Mouse (Mus musculus): ENCODE measurements at regions not wholly inside any gene's neighbourhood (a gene's known extent, or its start where the extent isn't known, plus 50 kb on each side); places are given as distances from the start of the nearest gene placed in this dataset.

GRCm38 (mm10) chr8:126727068-126727467, 133.3 kb upstream of the Irf2bp2 start:
- H3K4me1 ChIP-seq (ENCODE audit: control insufficient read depth, insufficient read depth, low read length) = peaks cover 5% of the 10 kb centered on the region
- no peak overlapping the region for H3K4me3 ChIP-seq (ENCODE audit: insufficient read depth, low read length)
- H3K27ac ChIP-seq (ENCODE audit: insufficient read depth, low read depth, low read length) = no peak overlapping the region
- TF ChIP-seq CTCF (IDR thresholded peaks at IDR 0.05; ENCODE audit: low read depth, low read length) (no peak), POLR2A (IDR thresholded peaks at IDR 0.05; ENCODE audit: borderline replicate concordance, low read depth, low read length) (no peak)

DNA sequence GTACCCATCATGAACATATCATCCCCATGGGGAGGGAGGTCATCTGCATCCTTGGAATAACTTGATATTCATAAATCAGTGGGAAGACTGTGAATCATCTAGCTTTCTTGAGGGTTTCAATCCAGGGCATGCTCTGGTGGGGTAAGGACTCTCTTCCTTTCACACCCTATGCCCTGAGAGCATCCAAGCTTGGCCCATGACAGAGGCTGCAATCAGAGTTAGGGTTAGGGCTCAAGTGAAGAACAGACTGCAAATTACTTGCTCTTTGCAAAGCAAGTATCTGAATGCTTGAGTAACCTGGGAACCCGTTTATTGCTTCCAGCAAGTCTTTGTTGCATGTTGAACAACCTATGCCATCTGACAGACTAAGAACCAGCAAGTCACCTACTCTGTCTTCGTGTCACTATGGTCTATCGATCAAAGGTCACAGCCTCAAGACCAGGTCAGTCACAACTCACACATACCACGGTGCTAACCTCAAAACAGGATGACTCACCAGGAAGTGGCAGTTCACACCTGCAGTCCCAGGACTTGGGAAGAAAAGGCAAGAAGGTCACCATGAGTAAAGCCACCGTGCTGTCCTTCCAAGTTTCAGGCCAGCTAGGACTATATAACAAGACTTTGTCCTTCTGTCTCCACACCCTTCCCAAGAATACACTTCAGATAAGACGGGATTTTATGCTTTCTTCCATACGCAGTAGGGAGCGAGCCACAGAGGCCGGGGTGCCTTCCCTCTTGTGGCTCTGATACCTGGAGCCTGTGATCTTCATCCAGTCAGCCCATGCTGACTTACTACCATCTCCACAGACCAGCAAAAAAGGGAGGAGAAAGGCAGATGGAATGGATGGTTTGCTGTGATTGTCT, 129.7 kb upstream of the Irf2bp2 start:
- TF ChIP-seq CTCF (IDR thresholded peaks at IDR 0.05; ENCODE audit: low read depth, low read length) (no peak), POLR2A (IDR thresholded peaks at IDR 0.05; ENCODE audit: borderline replicate concordance, low read depth, low read length) (no peak)
- H3K27ac ChIP-seq (ENCODE audit: insufficient read depth, low read depth, low read length) = no peak overlapping the region
- no peak overlapping the region for H3K4me3 ChIP-seq (ENCODE audit: insufficient read depth, low read length)
- peaks cover 13% of the 10 kb centered on the region for H3K4me1 ChIP-seq (ENCODE audit: control insufficient read depth, insufficient read depth, low read length)

GRCm38 (mm10) chr8:126721621-126722020, 127.8 kb upstream of the Irf2bp2 start:
- H3K27ac ChIP-seq (ENCODE audit: insufficient read depth, low read depth, low read length) = no peak overlapping the region
- TF ChIP-seq CTCF (IDR thresholded peaks at IDR 0.05; ENCODE audit: low read depth, low read length) = no peak
- no peak for TF ChIP-seq POLR2A (IDR thresholded peaks at IDR 0.05; ENCODE audit: borderline replicate concordance, low read depth, low read length)
- H3K4me3 ChIP-seq (ENCODE audit: insufficient read depth, low read length) = no peak overlapping the region
- H3K4me1 ChIP-seq (ENCODE audit: control insufficient read depth, insufficient read depth, low read length) = peaks cover 13% of the 10 kb centered on the region

DNA sequence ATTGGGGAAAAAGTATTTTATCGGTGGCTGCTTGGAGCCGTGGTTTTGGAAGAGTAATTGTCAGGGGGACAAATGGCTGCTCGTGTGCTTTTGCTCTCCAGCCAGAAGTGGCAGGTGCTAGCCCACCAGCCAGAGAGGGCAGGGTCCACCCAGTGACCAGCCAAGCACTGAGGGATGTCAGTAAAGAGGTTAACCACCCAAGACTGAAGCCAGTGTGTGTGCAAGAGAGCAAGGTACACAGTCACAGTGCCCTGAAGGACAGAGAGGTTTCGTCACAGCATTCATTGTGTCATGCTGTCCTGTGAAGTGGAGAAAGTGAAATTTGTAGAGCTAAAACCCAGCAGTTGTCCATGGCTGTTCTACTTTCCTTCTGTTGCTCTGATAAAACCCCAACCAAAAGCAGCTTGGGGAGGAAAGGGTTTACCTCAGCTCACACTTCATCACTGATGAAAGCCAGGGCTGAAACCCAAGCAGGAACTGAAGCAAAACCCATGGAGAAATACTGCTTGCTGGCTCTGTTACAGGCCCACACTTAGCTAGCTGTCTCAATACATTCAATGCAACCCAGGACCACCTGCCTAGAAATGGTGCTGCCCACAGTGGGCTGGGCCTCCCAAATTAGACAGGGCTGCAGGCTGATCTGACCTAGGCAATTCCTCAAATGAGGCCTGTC, 126.8 kb upstream of the Irf2bp2 start:
- TF ChIP-seq CTCF (IDR thresholded peaks at IDR 0.05; ENCODE audit: low read depth, low read length) (no peak), POLR2A (IDR thresholded peaks at IDR 0.05; ENCODE audit: borderline replicate concordance, low read depth, low read length) (no peak)
- H3K4me1 ChIP-seq (ENCODE audit: control insufficient read depth, insufficient read depth, low read length) = peaks cover 13% of the 10 kb centered on the region
- no peak overlapping the region for H3K4me3 ChIP-seq (ENCODE audit: insufficient read depth, low read length)
- no peak overlapping the region for H3K27ac ChIP-seq (ENCODE audit: insufficient read depth, low read depth, low read length)

DNA sequence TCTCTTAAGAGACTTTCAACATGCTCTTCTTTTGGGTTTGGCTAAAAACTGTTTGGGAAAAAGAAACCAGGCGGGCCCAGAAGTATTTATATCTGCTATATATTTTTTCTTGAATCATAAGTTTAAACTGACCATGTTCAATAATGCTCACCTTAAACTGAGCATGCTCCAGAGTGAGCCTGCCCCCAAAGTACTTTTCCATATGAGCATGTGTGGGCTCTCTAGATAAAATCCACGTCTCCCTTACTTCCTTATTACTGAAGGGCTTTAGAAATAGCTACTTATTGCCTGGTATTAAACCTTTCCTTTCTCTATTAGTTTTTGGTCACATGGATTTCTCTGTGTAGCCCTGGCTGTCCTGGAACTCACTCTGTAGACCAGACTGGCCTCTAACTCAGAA, 126.0 kb upstream of the Irf2bp2 start:
- TF ChIP-seq CTCF (IDR thresholded peaks at IDR 0.05; ENCODE audit: low read depth, low read length) (no peak), POLR2A (IDR thresholded peaks at IDR 0.05; ENCODE audit: borderline replicate concordance, low read depth, low read length) (no peak)
- no peak overlapping the region for H3K27ac ChIP-seq (ENCODE audit: insufficient read depth, low read depth, low read length)
- no peak overlapping the region for H3K4me3 ChIP-seq (ENCODE audit: insufficient read depth, low read length)
- H3K4me1 ChIP-seq (ENCODE audit: control insufficient read depth, insufficient read depth, low read length) = peaks cover 13% of the 10 kb centered on the region

- no peak overlapping the region for H3K27ac ChIP-seq (ENCODE audit: insufficient read depth, low read depth, low read length)
- H3K4me1 ChIP-seq (ENCODE audit: control insufficient read depth, insufficient read depth, low read length) = peaks cover 13% of the 10 kb centered on the region
- no peak overlapping the region for H3K4me3 ChIP-seq (ENCODE audit: insufficient read depth, low read length)
- TF ChIP-seq CTCF (IDR thresholded peaks at IDR 0.05; ENCODE audit: low read depth, low read length) = no peak
- TF ChIP-seq POLR2A (IDR thresholded peaks at IDR 0.05; ENCODE audit: borderline replicate concordance, low read depth, low read length) = no peak
Observed at GRCm38 (mm10) chr8:126717652-126718155, 123.9 kb upstream of the Irf2bp2 start.

DNA sequence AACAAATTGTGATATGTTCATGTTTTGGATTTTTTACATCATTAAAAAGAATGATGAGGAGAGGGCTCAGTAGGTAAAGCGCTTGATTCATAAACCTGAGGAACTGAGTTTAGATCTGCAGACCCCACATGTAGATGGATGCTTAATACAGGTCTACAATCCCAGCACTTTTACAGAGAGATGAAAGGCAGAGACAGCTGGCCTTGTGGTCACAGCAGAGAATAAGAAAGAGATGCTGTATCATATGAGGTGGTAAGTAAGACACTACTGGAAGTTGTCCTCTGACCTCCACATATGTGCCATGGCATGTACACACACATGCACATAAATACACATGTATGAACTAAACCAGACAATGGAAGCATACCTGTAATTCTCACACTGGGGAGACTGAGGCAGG, 121.9 kb upstream of the Irf2bp2 start:
- Histone ChIP-seq H3K27ac (ENCODE audit: insufficient read depth, low read depth, low read length) (no peak overlapping the region), H3K4me3 (ENCODE audit: insufficient read depth, low read length) (no peak overlapping the region), H3K4me1 (ENCODE audit: control insufficient read depth, insufficient read depth, low read length) (peaks cover 3% of the 10 kb centered on the region)
- TF ChIP-seq POLR2A (IDR thresholded peaks at IDR 0.05; ENCODE audit: borderline replicate concordance, low read depth, low read length) = no peak
- no peak for TF ChIP-seq CTCF (IDR thresholded peaks at IDR 0.05; ENCODE audit: low read depth, low read length)

GRCm38 (mm10) chr8:126713602-126714145, 119.9 kb upstream of the Irf2bp2 start:
- TF ChIP-seq CTCF (IDR thresholded peaks at IDR 0.05; ENCODE audit: low read depth, low read length) (no peak), POLR2A (IDR thresholded peaks at IDR 0.05; ENCODE audit: borderline replicate concordance, low read depth, low read length) (no peak)
- Histone ChIP-seq H3K4me3 (ENCODE audit: insufficient read depth, low read length) (no peak overlapping the region), H3K4me1 (ENCODE audit: control insufficient read depth, insufficient read depth, low read length) (no peaks in the 10 kb centered on the region), H3K27ac (ENCODE audit: insufficient read depth, low read depth, low read length) (no peak overlapping the region)

- Histone ChIP-seq H3K27ac (ENCODE audit: insufficient read depth, low read depth, low read length) (no peak overlapping the region), H3K4me3 (ENCODE audit: insufficient read depth, low read length) (no peak overlapping the region), H3K4me1 (ENCODE audit: control insufficient read depth, insufficient read depth, low read length) (no peaks in the 10 kb centered on the region)
- no peak for TF ChIP-seq POLR2A (IDR thresholded peaks at IDR 0.05; ENCODE audit: borderline replicate concordance, low read depth, low read length)
- TF ChIP-seq CTCF (IDR thresholded peaks at IDR 0.05; ENCODE audit: low read depth, low read length) = no peak
Observed at GRCm38 (mm10) chr8:126713181-126713580, 119.4 kb upstream of the Irf2bp2 start.

DNA sequence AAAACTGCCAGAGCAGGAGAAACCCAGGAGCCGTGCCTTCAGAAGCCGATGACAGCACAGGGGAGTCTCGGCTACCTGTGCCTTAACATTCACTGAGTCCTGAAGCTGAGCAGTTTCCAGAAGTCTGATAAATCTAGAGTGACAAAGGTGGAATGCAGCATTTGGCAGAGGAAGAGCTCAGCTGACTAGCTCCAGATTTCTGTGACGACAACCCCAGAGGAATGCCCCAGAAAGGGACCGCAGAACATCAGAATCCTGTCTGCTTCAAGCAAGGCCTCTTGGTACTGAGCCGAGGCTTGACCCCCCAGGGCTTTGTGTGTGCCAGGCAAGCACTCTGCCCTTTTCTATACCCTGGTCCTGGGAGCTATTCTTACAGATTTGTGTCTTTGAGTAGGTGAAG, 119.0 kb upstream of the Irf2bp2 start:
- no peak for TF ChIP-seq CTCF (IDR thresholded peaks at IDR 0.05; ENCODE audit: low read depth, low read length)
- no peak for TF ChIP-seq POLR2A (IDR thresholded peaks at IDR 0.05; ENCODE audit: borderline replicate concordance, low read depth, low read length)
- Histone ChIP-seq H3K4me3 (ENCODE audit: insufficient read depth, low read length) (no peak overlapping the region), H3K27ac (ENCODE audit: insufficient read depth, low read depth, low read length) (no peak overlapping the region), H3K4me1 (ENCODE audit: control insufficient read depth, insufficient read depth, low read length) (peaks cover 2% of the 10 kb centered on the region)

Measured in bone marrow macrophage, adult 2 months (primary cell).